Mouse (Mus musculus): ENCODE data around the gene Lhfpl2. TPM values are rescaled to one million over a fixed set of nuclear protein-coding genes. Genes with fewer than 3 reads are reported as not detected.
"Not testable (repeated sequence)": the region's sequence is repeated elsewhere in the genome, so short reads cannot be mapped to it uniquely, and the experiment has no call there.

Gene Lhfpl2
- 15.1 and 15.4 TPM in 2 replicates for polyA plus RNA-seq (2015; fragmentation: Nextera tagmentation; extraction: Ambion mirVana)

GRCm38 (mm10) chr13:94057563-94058560 lies at the start of gene Lhfpl2:
Gene Lhfpl2 (plus strand): TSS chr13:94057796.
- under 1% methylated on average over 79 of the region's 85 CpGs for WGBS
- Histone ChIP-seq H3K36me3 (ENCODE audit: control insufficient read depth, insufficient read depth, low read length) (no peaks in the 10 kb centered on the region), H3K27me3 (replicated peaks; ENCODE audit: control insufficient read depth, insufficient read depth, low read length) (no peaks in the 10 kb centered on the region), H3K4me3 (ENCODE audit: low read length) (peak within 1 kb of the TSS; percentile 83), H3K4me1 (ENCODE audit: control insufficient read depth, insufficient read depth, low read length) (peaks cover 9% of the 10 kb centered on the region), H3K27ac (ENCODE audit: low read length) (peak within 1 kb of the TSS; percentile 78), H3K9ac (ENCODE audit: low read depth, low read length) (peak within 1 kb of the TSS; percentile 87), H3K4me2 (ENCODE audit: low read depth, low read length) (peak within 1 kb of the TSS; percentile 97), H3K9me3 (ENCODE audit: control insufficient read depth, low read length) (no peaks in the 10 kb centered on the region)
- ATAC-seq: peak; percentile 81

- Histone ChIP-seq H3K9me3 (ENCODE audit: control insufficient read depth, low read length) (no peaks in the 10 kb centered on the region), H3K36me3 (ENCODE audit: control insufficient read depth, insufficient read depth, low read length) (no peaks in the 10 kb centered on the region), H3K4me2 (ENCODE audit: low read depth, low read length) (no peak overlapping the region), H3K27me3 (replicated peaks; ENCODE audit: control insufficient read depth, insufficient read depth, low read length) (no peaks in the 10 kb centered on the region), H3K4me3 (ENCODE audit: low read length) (no peak overlapping the region), H3K9ac (ENCODE audit: low read depth, low read length) (no peak overlapping the region), H3K27ac (ENCODE audit: low read length) (no peak overlapping the region), H3K4me1 (ENCODE audit: control insufficient read depth, insufficient read depth, low read length) (0 out of 2 replicates have a peak, but pooled peaks cover 4% of the 10 kb centered on the region)
- no peak for ATAC-seq
- WGBS: 78% methylated on average over 4 of the region's 4 CpGs
Measured at GRCm38 (mm10) chr13:94011996-94012575, 45.5 kb upstream of the Lhfpl2 start.

GRCm38 (mm10) chr13:94013986-94014385 lies 43.6 kb upstream of the Lhfpl2 start:
- no peaks in the 10 kb centered on the region for H3K9me3 ChIP-seq (ENCODE audit: control insufficient read depth, low read length)
- no peak for ATAC-seq
- H3K4me2 ChIP-seq (ENCODE audit: low read depth, low read length): no peak overlapping the region
- H3K27ac ChIP-seq (ENCODE audit: low read length): no peak overlapping the region
- 0 out of 2 replicates have a peak, but pooled peaks cover 4% of the 10 kb centered on the region for H3K4me1 ChIP-seq (ENCODE audit: control insufficient read depth, insufficient read depth, low read length)
- H3K36me3 ChIP-seq (ENCODE audit: control insufficient read depth, insufficient read depth, low read length): no peaks in the 10 kb centered on the region
- 73% methylated on average over 10 of the region's 10 CpGs for WGBS
- no peak overlapping the region for H3K9ac ChIP-seq (ENCODE audit: low read depth, low read length)
- no peaks in the 10 kb centered on the region for H3K27me3 ChIP-seq (replicated peaks; ENCODE audit: control insufficient read depth, insufficient read depth, low read length)
- no peak overlapping the region for H3K4me3 ChIP-seq (ENCODE audit: low read length)

- not testable (repeated sequence) for H3K4me1 ChIP-seq (ENCODE audit: control insufficient read depth, insufficient read depth, low read length); H3K9me3 ChIP-seq (ENCODE audit: control insufficient read depth, low read length); H3K4me2 ChIP-seq (ENCODE audit: low read depth, low read length); H3K27me3 ChIP-seq (replicated peaks; ENCODE audit: control insufficient read depth, insufficient read depth, low read length); ATAC-seq; H3K36me3 ChIP-seq (ENCODE audit: control insufficient read depth, insufficient read depth, low read length); H3K4me3 ChIP-seq (ENCODE audit: low read length); H3K9ac ChIP-seq (ENCODE audit: low read depth, low read length); H3K27ac ChIP-seq (ENCODE audit: low read length)
- 71% methylated on average over 8 of the region's 13 CpGs for WGBS
Measured at GRCm38 (mm10) chr13:94024575-94024974, 33.0 kb upstream of the Lhfpl2 start.

- no peaks in the 10 kb centered on the region for H3K36me3 ChIP-seq (ENCODE audit: control insufficient read depth, insufficient read depth, low read length)
- no peaks in the 10 kb centered on the region for H3K27me3 ChIP-seq (replicated peaks; ENCODE audit: control insufficient read depth, insufficient read depth, low read length)
- H3K4me1 ChIP-seq (ENCODE audit: control insufficient read depth, insufficient read depth, low read length): no peaks in the 10 kb centered on the region
- no peak overlapping the region for H3K4me2 ChIP-seq (ENCODE audit: low read depth, low read length)
- H3K4me3 ChIP-seq (ENCODE audit: low read length): no peak overlapping the region
- H3K27ac ChIP-seq (ENCODE audit: low read length): no peak overlapping the region
- no peak overlapping the region for H3K9ac ChIP-seq (ENCODE audit: low read depth, low read length)
- no peak for ATAC-seq
- H3K9me3 ChIP-seq (ENCODE audit: control insufficient read depth, low read length): no peaks in the 10 kb centered on the region
- 91% methylated on average over 10 of the region's 10 CpGs for WGBS
Measured at GRCm38 (mm10) chr13:94029147-94029546, 28.4 kb upstream of the Lhfpl2 start.

GRCm38 (mm10) chr13:94030551-94030950 lies 27.0 kb upstream of the Lhfpl2 start:
- 89% methylated on average over 2 of the region's 2 CpGs for WGBS
- Histone ChIP-seq H3K36me3 (ENCODE audit: control insufficient read depth, insufficient read depth, low read length) (no peaks in the 10 kb centered on the region), H3K4me2 (ENCODE audit: low read depth, low read length) (no peak overlapping the region), H3K4me1 (ENCODE audit: control insufficient read depth, insufficient read depth, low read length) (no peaks in the 10 kb centered on the region), H3K27ac (ENCODE audit: low read length) (no peak overlapping the region), H3K4me3 (ENCODE audit: low read length) (no peak overlapping the region), H3K9ac (ENCODE audit: low read depth, low read length) (no peak overlapping the region), H3K9me3 (ENCODE audit: control insufficient read depth, low read length) (no peaks in the 10 kb centered on the region), H3K27me3 (replicated peaks; ENCODE audit: control insufficient read depth, insufficient read depth, low read length) (no peaks in the 10 kb centered on the region)
- no peak for ATAC-seq

DNA sequence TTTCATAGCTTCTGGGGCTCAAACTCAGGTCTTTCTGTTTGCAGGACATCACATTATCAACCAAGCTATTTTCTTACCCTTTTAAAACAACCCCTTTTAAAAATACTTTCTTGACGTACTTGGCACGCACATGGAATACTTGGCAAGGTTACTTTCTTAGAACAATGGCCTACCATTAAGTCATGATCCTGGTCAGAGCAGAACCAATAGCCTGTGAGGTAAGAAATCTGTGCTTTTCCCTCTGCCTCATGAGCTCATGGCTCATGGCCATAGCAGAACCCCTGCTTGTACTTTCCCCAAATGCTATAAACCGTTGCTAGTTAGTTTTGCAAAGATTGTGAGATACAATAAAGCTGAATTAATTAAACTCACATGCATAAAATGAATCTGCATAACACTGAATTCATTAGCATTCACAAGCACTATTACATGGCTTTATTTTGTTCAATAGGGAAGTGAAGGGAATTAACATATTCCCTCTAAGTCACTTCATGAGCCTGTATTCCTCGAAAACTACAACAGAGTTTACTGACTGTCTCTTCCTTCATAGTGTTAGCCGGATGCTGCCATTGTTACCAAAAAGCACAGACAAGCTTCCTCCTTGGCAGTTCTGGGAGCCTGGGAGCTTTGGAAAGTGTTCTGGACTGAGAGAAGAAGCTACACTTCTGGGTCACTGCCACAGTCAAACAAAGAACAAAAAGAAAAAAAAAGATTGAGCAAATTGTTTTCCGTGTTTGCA lies 20.1 kb upstream of the Lhfpl2 start:
- Histone ChIP-seq H3K4me3 (ENCODE audit: low read length) (no peak overlapping the region), H3K4me2 (ENCODE audit: low read depth, low read length) (no peak overlapping the region), H3K27ac (ENCODE audit: low read length) (0 out of 2 replicates have a peak overlapping the region, but pooled peaks have one; percentile 21), H3K4me1 (ENCODE audit: control insufficient read depth, insufficient read depth, low read length) (0 out of 2 replicates have a peak, but pooled peaks cover 3% of the 10 kb centered on the region), H3K27me3 (replicated peaks; ENCODE audit: control insufficient read depth, insufficient read depth, low read length) (no peaks in the 10 kb centered on the region), H3K9me3 (ENCODE audit: control insufficient read depth, low read length) (no peaks in the 10 kb centered on the region), H3K36me3 (ENCODE audit: control insufficient read depth, insufficient read depth, low read length) (no peaks in the 10 kb centered on the region), H3K9ac (ENCODE audit: low read depth, low read length) (no peak overlapping the region)
- ATAC-seq: no peak
- 35% methylated on average over 6 of the region's 6 CpGs for WGBS

GRCm38 (mm10) chr13:94038052-94038340 lies 19.6 kb upstream of the Lhfpl2 start:
- no peaks in the 10 kb centered on the region for H3K36me3 ChIP-seq (ENCODE audit: control insufficient read depth, insufficient read depth, low read length)
- H3K4me2 ChIP-seq (ENCODE audit: low read depth, low read length): no peak overlapping the region
- H3K27ac ChIP-seq (ENCODE audit: low read length): 0 out of 2 replicates have a peak overlapping the region, but pooled peaks have one; percentile 21
- H3K9ac ChIP-seq (ENCODE audit: low read depth, low read length): no peak overlapping the region
- ATAC-seq: no peak
- 0 out of 2 replicates have a peak, but pooled peaks cover 3% of the 10 kb centered on the region for H3K4me1 ChIP-seq (ENCODE audit: control insufficient read depth, insufficient read depth, low read length)
- WGBS: 6% methylated on average over 2 of the region's 2 CpGs
- H3K9me3 ChIP-seq (ENCODE audit: control insufficient read depth, low read length): no peaks in the 10 kb centered on the region
- H3K27me3 ChIP-seq (replicated peaks; ENCODE audit: control insufficient read depth, insufficient read depth, low read length): no peaks in the 10 kb centered on the region
- no peak overlapping the region for H3K4me3 ChIP-seq (ENCODE audit: low read length)

GRCm38 (mm10) chr13:94050036-94050435 lies 7.6 kb upstream of the Lhfpl2 start:
- Histone ChIP-seq H3K4me3 (ENCODE audit: low read length) (no peak overlapping the region), H3K36me3 (ENCODE audit: control insufficient read depth, insufficient read depth, low read length) (no peaks in the 10 kb centered on the region), H3K9ac (ENCODE audit: low read depth, low read length) (no peak overlapping the region), H3K4me1 (ENCODE audit: control insufficient read depth, insufficient read depth, low read length) (no peaks in the 10 kb centered on the region), H3K4me2 (ENCODE audit: low read depth, low read length) (no peak overlapping the region), H3K27me3 (replicated peaks; ENCODE audit: control insufficient read depth, insufficient read depth, low read length) (no peaks in the 10 kb centered on the region), H3K27ac (ENCODE audit: low read length) (no peak overlapping the region), H3K9me3 (ENCODE audit: control insufficient read depth, low read length) (no peaks in the 10 kb centered on the region)
- WGBS: 35% methylated on average over 7 of the region's 7 CpGs
- no peak for ATAC-seq
